Mouse (Mus musculus): Measurements from ENCODE around the gene Spp1. TPM values are rescaled to one million over a fixed set of nuclear protein-coding genes. Genes with fewer than 3 reads are reported as not detected.

Spp1 gene
- polyA plus RNA-seq, 1 experiment = 1,843 TPM

GRCm38 (mm10) chr5:104398001-104398400, 36.9 kb upstream of the Spp1 start:
- H3K4me3 ChIP-seq (ENCODE audit: insufficient read depth, poor library complexity, severe bottlenecking) = no peak overlapping the region
- no peaks in the 10 kb centered on the region for H3K36me3 ChIP-seq (ENCODE audit: control insufficient read depth, insufficient read depth)
- no peaks in the 10 kb centered on the region for H3K79me3 ChIP-seq (ENCODE audit: low read depth)
- TF ChIP-seq MYOG (IDR thresholded peaks at IDR 0.05; ENCODE audit: control insufficient read depth, extremely low read depth, insufficient read length) (no peak), USF1 (IDR thresholded peaks at IDR 0.05; ENCODE audit: low read depth) (no peak), MAX (IDR thresholded peaks at IDR 0.05) (no peak), CTCF (IDR thresholded peaks at IDR 0.05; ENCODE audit: control insufficient read depth, insufficient read depth, insufficient read length) (no peak), CEBPB (IDR thresholded peaks at IDR 0.05; ENCODE audit: low read depth) (no peak), MYOD1 (IDR thresholded peaks at IDR 0.05; ENCODE audit: control insufficient read depth, insufficient read length, low read depth) (no peak), FOSL1 (IDR thresholded peaks at IDR 0.05; ENCODE audit: insufficient read depth, low read length, poor library complexity, severe bottlenecking) (no peak)
- H3K27me3 ChIP-seq (ENCODE audit: control insufficient read depth, insufficient read depth, insufficient read length) = no peaks in the 10 kb centered on the region
- no peak overlapping the region for H3ac ChIP-seq (ENCODE audit: control insufficient read depth, insufficient read length, low read depth)
- no peaks in the 10 kb centered on the region for H3K79me2 ChIP-seq (ENCODE audit: control insufficient read depth, insufficient read depth)

- Histone ChIP-seq H3ac (ENCODE audit: control insufficient read depth, insufficient read length, low read depth) (no peak overlapping the region), H3K27me3 (ENCODE audit: control insufficient read depth, insufficient read depth, insufficient read length) (no peaks in the 10 kb centered on the region), H3K79me2 (ENCODE audit: control insufficient read depth, insufficient read depth) (no peaks in the 10 kb centered on the region), H3K36me3 (ENCODE audit: control insufficient read depth, insufficient read depth) (no peaks in the 10 kb centered on the region), H3K79me3 (ENCODE audit: low read depth) (no peaks in the 10 kb centered on the region), H3K4me3 (ENCODE audit: insufficient read depth, poor library complexity, severe bottlenecking) (no peak overlapping the region)
- no peak for TF ChIP-seq FOSL1 (IDR thresholded peaks at IDR 0.05; ENCODE audit: insufficient read depth, low read length, poor library complexity, severe bottlenecking)
- no peak for TF ChIP-seq CTCF (IDR thresholded peaks at IDR 0.05; ENCODE audit: control insufficient read depth, insufficient read depth, insufficient read length)
- no peak for TF ChIP-seq MYOD1 (IDR thresholded peaks at IDR 0.05; ENCODE audit: control insufficient read depth, insufficient read length, low read depth)
- TF ChIP-seq USF1 (IDR thresholded peaks at IDR 0.05; ENCODE audit: low read depth) = no peak
- TF ChIP-seq MAX (IDR thresholded peaks at IDR 0.05) = no peak
- no peak for TF ChIP-seq MYOG (IDR thresholded peaks at IDR 0.05; ENCODE audit: control insufficient read depth, extremely low read depth, insufficient read length)
- TF ChIP-seq CEBPB (IDR thresholded peaks at IDR 0.05; ENCODE audit: low read depth) = no peak
Observed at GRCm38 (mm10) chr5:104399291-104399950, 35.5 kb upstream of the Spp1 start.

- H3K4me3 ChIP-seq (ENCODE audit: insufficient read depth, poor library complexity, severe bottlenecking) = no peak overlapping the region
- no peaks in the 10 kb centered on the region for H3K79me3 ChIP-seq (ENCODE audit: low read depth)
- TF ChIP-seq MYOD1 (IDR thresholded peaks at IDR 0.05; ENCODE audit: control insufficient read depth, insufficient read length, low read depth) = no peak
- no peak for TF ChIP-seq USF1 (IDR thresholded peaks at IDR 0.05; ENCODE audit: low read depth)
- no peak for TF ChIP-seq CTCF (IDR thresholded peaks at IDR 0.05; ENCODE audit: control insufficient read depth, insufficient read depth, insufficient read length)
- no peak for TF ChIP-seq CEBPB (IDR thresholded peaks at IDR 0.05; ENCODE audit: low read depth)
- no peaks in the 10 kb centered on the region for H3K36me3 ChIP-seq (ENCODE audit: control insufficient read depth, insufficient read depth)
- no peaks in the 10 kb centered on the region for H3K27me3 ChIP-seq (ENCODE audit: control insufficient read depth, insufficient read depth, insufficient read length)
- no peak overlapping the region for H3ac ChIP-seq (ENCODE audit: control insufficient read depth, insufficient read length, low read depth)
- H3K79me2 ChIP-seq (ENCODE audit: control insufficient read depth, insufficient read depth) = no peaks in the 10 kb centered on the region
Observed at GRCm38 (mm10) chr5:104399970-104400369, 34.9 kb upstream of the Spp1 start.

- TF ChIP-seq MYOG (IDR thresholded peaks at IDR 0.05; ENCODE audit: control insufficient read depth, extremely low read depth, insufficient read length) = no peak
- no peak for TF ChIP-seq MAX (IDR thresholded peaks at IDR 0.05)
- no peak for TF ChIP-seq USF1 (IDR thresholded peaks at IDR 0.05; ENCODE audit: low read depth)
- no peak for TF ChIP-seq FOSL1 (IDR thresholded peaks at IDR 0.05; ENCODE audit: insufficient read depth, low read length, poor library complexity, severe bottlenecking)
- no peak for TF ChIP-seq CEBPB (IDR thresholded peaks at IDR 0.05; ENCODE audit: low read depth)
- TF ChIP-seq MYOD1 (IDR thresholded peaks at IDR 0.05; ENCODE audit: control insufficient read depth, insufficient read length, low read depth) = no peak
- no peak for TF ChIP-seq CTCF (IDR thresholded peaks at IDR 0.05; ENCODE audit: control insufficient read depth, insufficient read depth, insufficient read length)
- Histone ChIP-seq H3K36me3 (ENCODE audit: control insufficient read depth, insufficient read depth) (no peaks in the 10 kb centered on the region), H3K79me3 (ENCODE audit: low read depth) (no peaks in the 10 kb centered on the region)
Observed at GRCm38 (mm10) chr5:104402651-104403050, 32.3 kb upstream of the Spp1 start.

GRCm38 (mm10) chr5:104403351-104403750, 31.6 kb upstream of the Spp1 start:
- Histone ChIP-seq H3K79me2 (ENCODE audit: control insufficient read depth, insufficient read depth) (no peaks in the 10 kb centered on the region), H3K79me3 (ENCODE audit: low read depth) (no peaks in the 10 kb centered on the region), H3K4me3 (ENCODE audit: insufficient read depth, poor library complexity, severe bottlenecking) (no peak overlapping the region), H3K27me3 (ENCODE audit: control insufficient read depth, insufficient read depth, insufficient read length) (no peaks in the 10 kb centered on the region), H3ac (ENCODE audit: control insufficient read depth, insufficient read length, low read depth) (no peak overlapping the region), H3K36me3 (ENCODE audit: control insufficient read depth, insufficient read depth) (no peaks in the 10 kb centered on the region)
- TF ChIP-seq FOSL1 (IDR thresholded peaks at IDR 0.05; ENCODE audit: insufficient read depth, low read length, poor library complexity, severe bottlenecking) (no peak), MYOD1 (IDR thresholded peaks at IDR 0.05; ENCODE audit: control insufficient read depth, insufficient read length, low read depth) (no peak), USF1 (IDR thresholded peaks at IDR 0.05; ENCODE audit: low read depth) (no peak), MYOG (IDR thresholded peaks at IDR 0.05; ENCODE audit: control insufficient read depth, extremely low read depth, insufficient read length) (no peak), CTCF (IDR thresholded peaks at IDR 0.05; ENCODE audit: control insufficient read depth, insufficient read depth, insufficient read length) (no peak), MAX (IDR thresholded peaks at IDR 0.05) (no peak), CEBPB (IDR thresholded peaks at IDR 0.05; ENCODE audit: low read depth) (no peak)

More at GRCm38 (mm10) chr5:104402651-104403050, 32.3 kb upstream of the Spp1 start:
- no peak overlapping the region for H3K4me3 ChIP-seq (ENCODE audit: insufficient read depth, poor library complexity, severe bottlenecking)
- no peaks in the 10 kb centered on the region for H3K79me2 ChIP-seq (ENCODE audit: control insufficient read depth, insufficient read depth)
- no peak overlapping the region for H3ac ChIP-seq (ENCODE audit: control insufficient read depth, insufficient read length, low read depth)
- no peaks in the 10 kb centered on the region for H3K27me3 ChIP-seq (ENCODE audit: control insufficient read depth, insufficient read depth, insufficient read length)
